Mouse (Mus musculus) urinary bladder, postnatal 36 days (tissue): ENCODE results near the gene Znrd1.

Experiments used
- DNase-seq, 2 experiments: peaks; one replicate each; pipeline ENCODE4 v3.0.0; 2022; ENCODE audit warnings: low spot score in 2 of 2, mixed read lengths in 1 of 2

Znrd1 gene

DNA sequence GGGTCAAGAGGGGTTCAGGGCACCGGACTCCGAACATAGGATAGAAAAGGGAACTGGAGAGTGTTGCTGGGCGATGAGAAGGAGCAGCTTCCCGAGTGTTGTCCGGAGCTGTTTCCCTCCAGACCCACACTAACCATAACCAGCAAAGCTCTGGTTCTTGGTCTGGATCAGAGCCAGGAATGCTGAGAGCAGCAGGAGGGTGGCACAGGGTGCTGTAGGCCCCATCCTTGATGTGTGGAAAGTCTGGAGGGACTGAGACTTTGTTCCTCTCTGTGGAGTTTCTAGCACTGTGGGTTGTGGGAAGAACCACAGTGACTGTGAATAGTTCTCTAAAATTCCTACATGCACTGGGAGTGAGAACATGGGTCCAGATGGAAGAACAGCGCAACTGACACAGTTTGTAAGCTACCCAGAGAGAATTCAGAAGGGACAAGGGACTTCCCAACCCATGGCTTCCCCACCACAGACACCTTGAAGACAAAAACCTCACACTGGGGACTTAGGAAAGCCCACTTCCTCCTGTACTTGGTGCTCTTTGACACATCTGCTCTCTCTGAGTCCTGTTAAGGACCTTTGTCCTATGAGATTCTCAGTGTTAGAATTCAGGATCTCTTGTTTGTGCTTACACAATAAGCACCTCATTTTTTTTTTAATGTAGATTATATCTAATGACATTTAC is 13.0 kb upstream of the Znrd1 start:
- no peak for DNase-seq

GRCm38 (mm10) chr17:36970316-36970890 is 12.0 kb upstream of the Znrd1 start:
- DNase-seq, result no peak

- no peak for DNase-seq
These were observed 8.5 kb upstream of the Znrd1 start for GRCm38 (mm10) chr17:36966875-36967274.

DNA sequence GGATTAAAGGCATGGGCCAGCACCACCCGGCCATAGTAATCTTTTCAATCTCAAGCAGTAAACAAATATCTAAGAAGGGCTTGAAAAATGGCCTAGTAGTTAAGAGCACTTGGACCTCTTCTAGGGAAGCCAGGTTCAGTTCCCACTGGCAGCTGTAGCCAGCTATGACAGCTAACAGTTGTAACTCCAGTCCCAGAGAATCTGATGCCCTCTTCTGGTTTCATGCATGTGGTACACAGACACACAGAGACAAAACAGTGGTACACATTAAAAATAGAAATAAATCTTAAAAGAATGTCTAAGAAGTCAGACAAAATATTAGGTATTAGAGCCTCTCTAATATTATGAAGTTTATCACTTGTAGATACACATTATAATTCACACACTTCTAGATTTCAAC is 2.8 kb upstream of the Znrd1 start:
- DNase-seq, result no peak

GRCm38 (mm10) chr17:36958884-36959283 is 525 bp upstream of the Znrd1 start:
- DNase-seq, result no peak

DNA sequence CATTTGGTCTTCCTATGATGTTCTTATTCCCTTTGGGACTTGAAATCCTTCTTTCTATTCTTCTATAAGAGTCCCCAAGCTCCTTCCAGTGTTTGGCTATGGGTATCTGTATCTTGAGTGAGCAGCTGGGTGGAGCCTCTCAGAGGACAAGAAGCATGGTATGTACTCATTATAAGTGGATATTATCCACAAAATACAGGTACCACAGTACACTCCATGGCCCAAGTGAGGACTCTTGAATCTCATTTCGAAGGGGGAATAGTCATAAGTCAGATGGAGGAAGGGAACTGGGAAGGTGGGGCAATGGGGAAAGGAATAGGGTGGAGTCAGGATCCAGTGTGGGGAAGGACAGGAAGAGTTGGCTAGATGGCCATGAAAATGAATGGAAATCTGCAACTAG is 5.3 kb downstream of the Znrd1 start:
- DNase-seq, result no peak

DNA sequence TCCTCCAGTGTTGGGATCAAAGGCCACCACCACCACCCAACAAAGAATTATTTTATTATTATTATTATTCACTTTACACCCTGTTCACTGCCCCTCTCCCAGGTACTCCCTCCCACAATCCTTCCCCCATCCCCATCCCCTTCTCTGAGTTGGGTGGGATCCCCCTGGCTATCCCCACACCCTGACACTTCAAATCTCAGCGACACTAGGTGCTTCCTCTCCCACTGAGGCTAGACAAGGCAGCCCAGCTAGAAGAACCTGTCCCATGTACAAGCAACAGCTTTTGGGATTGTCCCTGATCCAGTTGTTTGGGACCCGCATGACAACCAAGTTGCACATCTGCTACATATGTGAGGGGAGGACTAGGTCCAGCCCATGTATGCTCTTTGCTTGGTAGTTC is 5.7 kb downstream of the Znrd1 start:
- no peak for DNase-seq

DNA sequence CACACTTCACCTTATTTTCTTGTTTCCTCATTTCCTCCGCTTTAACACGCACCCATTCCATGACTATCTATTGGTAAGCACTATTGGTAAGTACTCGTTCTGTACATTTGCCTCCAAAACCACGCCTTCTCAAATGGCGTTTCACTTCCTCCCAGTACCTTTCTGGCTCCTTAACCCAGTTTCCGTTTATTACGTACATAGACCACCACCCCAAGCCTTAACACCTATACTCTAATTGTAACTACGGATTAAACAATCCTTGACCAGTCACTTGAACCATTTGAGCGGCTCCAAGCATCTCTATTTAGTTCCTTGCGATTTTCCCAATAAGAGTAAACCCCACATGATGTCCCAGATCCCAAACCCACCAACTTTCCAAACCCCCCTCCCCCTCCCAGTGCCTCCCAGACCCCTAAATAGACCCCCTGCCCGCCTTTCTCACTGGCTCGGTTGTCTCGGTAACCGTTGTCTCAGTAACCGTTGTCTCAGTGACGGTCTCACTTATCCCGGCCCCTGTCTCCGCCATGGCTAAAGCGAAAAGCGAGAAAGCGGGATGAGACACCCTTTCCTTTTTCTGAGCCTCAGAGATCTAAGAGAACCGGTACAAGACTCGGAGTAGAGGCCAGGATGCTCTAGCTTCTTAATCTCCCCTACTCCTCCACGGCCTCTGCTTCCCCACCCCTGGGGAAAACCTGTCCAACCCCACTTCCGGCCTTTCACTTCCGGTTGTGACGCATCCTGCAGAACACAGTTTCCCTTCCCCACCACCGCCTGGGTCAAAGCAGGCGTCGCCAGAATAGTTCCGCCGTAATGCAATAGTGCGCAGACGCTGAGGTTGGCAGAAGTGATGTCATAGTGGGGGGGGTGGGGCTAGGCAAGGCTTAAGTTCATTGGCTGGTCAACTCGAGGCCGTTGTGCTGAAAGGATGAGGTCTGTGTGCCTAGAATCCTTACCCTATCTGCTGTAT is 7.1 kb downstream of the Znrd1 start, which contains the start of gene Ppp1r11:
Gene Ppp1r11 (minus strand): TSS at position 761 of the 967 bp plus-strand sequence.
- peak; percentile 91 to 96 for DNase-seq

GRCm38 (mm10) chr17:36949265-36949664 is 9.1 kb downstream of the Znrd1 start:
- DNase-seq, result no peak

GRCm38 (mm10) chr17:36948286-36948685 is 10.1 kb downstream of the Znrd1 start:
- no peak for DNase-seq

DNA sequence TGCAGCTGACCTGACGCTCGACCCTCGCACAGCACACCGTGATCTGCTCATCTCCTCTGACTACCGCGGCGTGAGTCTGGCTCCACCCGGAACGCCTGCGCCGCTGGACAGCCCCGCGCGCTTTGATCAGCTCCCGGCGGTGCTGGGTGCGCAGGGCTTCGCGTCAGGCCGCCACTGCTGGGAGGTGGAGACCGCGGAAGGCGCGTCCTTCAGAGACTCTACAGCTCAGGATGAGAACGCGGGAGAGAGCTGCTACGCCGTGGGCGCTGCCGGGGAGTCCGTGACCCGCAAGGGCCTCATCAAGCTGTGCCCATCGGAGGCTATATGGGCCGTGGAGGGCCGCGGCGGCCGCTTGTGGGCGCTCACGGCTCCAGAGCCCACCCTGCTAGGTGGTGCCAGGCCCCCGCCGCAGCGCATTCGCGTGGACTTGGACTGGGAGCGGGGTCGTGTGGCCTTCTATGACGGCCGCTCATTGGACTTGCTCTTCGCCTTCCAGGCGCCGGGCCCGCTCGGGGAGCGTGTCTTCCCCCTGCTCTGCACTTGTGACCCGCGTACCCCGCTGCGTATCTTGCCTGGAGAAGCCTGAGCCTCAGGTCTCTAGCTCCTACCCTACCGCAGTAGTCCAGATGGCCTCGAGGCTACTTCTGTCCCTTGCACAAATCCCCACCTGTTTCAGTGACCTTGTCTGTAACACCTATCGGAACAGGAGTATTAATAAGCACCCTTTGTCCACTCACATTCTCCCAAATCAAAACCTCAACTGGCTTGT is 11.1 kb downstream of the Znrd1 start:
- DNase-seq, result peak; percentile 21 to 31

DNA sequence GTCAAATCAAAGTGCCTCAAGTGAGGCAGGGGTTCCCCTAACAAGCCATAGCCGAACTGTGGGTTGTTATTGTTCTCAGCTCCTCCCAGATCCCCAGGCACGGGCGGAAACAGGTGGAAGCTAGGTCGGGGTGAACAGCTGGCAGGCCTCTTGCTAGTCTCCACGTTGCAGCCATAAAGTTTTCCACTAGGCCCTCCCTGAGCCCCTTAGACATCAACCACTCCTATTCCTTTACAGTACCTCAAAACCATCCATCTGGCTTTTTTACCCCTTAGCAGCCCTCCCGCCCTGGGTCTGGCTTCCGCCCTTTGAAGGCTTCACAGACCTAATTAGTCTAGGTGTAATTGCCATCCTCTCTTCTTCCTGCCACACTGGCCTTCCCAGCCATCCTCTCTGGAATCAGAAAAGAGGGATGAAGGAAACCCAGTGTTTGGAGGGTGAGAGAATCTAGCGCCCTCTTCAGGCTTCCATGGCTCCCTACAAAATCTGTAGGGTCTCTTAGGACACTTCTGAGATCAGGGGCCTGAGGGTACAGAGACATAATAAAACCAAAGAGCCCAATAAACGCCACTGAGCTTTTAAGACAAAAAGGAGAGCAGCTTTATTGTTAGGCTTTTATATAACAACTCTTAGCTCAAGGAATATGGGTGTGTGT is 14.1 kb downstream of the Znrd1 start:
- no peak for DNase-seq

- no peak for DNase-seq
These were observed 14.7 kb downstream of the Znrd1 start for GRCm38 (mm10) chr17:36943691-36944090.

GRCm38 (mm10) chr17:36942791-36943471 is 15.4 kb downstream of the Znrd1 start, which contains the start of gene Rnf39:
Gene Rnf39, plus strand, starts transcription at chr17:36942918.
- peak; percentile 32 to 61 for DNase-seq

DNA sequence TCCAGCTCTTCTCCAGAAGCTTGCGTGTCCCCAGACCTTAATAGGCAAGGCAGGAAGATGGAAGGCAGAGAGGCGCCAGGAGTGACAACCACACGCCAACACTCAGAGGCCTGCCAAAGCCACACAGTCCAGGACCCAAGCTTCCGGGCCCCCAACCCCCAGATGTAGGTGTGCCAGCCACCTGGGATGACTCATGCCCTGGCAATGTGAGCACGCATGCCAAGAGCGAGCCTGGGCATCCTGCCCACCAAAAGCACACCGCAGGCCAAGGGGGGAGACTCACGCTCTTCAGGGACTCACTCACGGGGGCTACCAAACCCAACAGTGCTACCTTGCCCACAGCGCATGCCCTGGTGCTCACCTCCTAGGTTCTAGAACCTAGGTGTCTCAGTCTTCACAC is 16.0 kb downstream of the Znrd1 start:
- DNase-seq, result peak; percentile 65 to 72

- DNase-seq, result no peak
These were observed 20.3 kb downstream of the Znrd1 start for GRCm38 (mm10) chr17:36938056-36938455.

GRCm38 (mm10) chr17:36931806-36932205 is 26.6 kb downstream of the Znrd1 start:
- DNase-seq, result no peak

GRCm38 (mm10) chr17:36931130-36931529 is 27.2 kb downstream of the Znrd1 start:
- DNase-seq, result no peak

- no peak for DNase-seq
These were observed 28.1 kb downstream of the Znrd1 start for GRCm38 (mm10) chr17:36930233-36930632.

GRCm38 (mm10) chr17:36929236-36929932 is 29.0 kb downstream of the Znrd1 start:
- DNase-seq, result no peak
